Mouse (Mus musculus) brain, embryonic 14.5 days (tissue): Measurements from ENCODE around the gene Kcnd3.

ENCODE experiments used
- CTCF ChIP-seq: fragments of 200-500 bp; IDR thresholded peaks from 2 replicates; pipeline ENCODE4 v1.5.1; 2012; ENCODE audit warnings: inconsistent platforms, mild to moderate bottlenecking, moderate library complexity, borderline replicate concordance; ENCODE audit not compliant: insufficient read depth, insufficient read length; ENCODE audit errors: extremely low read depth
- POLR2A ChIP-seq: fragments of 200-500 bp; IDR thresholded peaks from 2 replicates; pipeline ENCODE4 v1.6.1; 2012; ENCODE audit warnings: mild to moderate bottlenecking, inconsistent platforms, borderline replicate concordance; ENCODE audit not compliant: poor library complexity, insufficient read depth, insufficient read length, severe bottlenecking; ENCODE audit errors: extremely low read depth

GRCm38 (mm10) chr3:105680346-105680745 lies 228.2 kb downstream of the Kcnd3 start:
- TF ChIP-seq POLR2A (no peak), CTCF (no peak)
